Mouse (Mus musculus): ENCODE measurements around the gene 3100002H09Rik.

DNA sequence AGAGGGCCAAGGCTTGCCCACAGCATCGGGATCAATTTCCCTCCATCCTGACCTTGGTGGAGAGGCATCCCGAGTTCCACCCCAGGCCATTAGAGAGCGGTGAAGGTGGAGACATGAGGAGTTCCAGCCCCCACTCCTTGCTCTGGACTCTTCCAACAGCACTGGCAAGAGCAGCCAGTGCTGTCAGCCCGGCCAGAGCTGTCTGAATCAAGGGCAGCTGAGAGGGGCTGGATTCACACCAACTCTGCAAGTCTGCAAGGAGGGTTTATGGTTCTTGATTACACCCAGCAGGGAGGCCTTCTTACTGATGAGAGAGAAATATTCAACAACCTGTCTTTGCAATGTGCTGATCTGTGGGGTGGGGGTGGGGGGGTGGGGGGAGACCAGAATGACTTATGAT, 37.0 kb downstream of the 3100002H09Rik start:
- no peak for TF ChIP-seq CTCF (IDR thresholded peaks at IDR 0.05; ENCODE audit: low read depth, low read length)
- no peak for TF ChIP-seq POLR2A (IDR thresholded peaks at IDR 0.05; ENCODE audit: insufficient read depth, low read length)
- no peak for TF ChIP-seq EP300 (IDR thresholded peaks at IDR 0.05; ENCODE audit: insufficient read depth, low read depth, low read length)
